Mouse (Mus musculus) heart, adult 11 months (tissue): ENCODE data around the gene Pax3.

Experiments used
- DNase-seq: peaks from one replicate; pipeline ENCODE4 v3.0.0; 2022

The Pax3 gene

GRCm38 (mm10) chr1:78171671-78172070, 25.3 kb downstream of the Pax3 start:
- DNase-seq = peak; percentile 16

GRCm38 (mm10) chr1:78170771-78171170, 26.2 kb downstream of the Pax3 start:
- DNase-seq = peak; percentile 68

- peak; percentile 25 for DNase-seq
Measured at GRCm38 (mm10) chr1:78168796-78169195, 28.1 kb downstream of the Pax3 start.

- DNase-seq = peak; percentile 37
Measured at GRCm38 (mm10) chr1:78167577-78168286, 29.2 kb downstream of the Pax3 start.

DNA sequence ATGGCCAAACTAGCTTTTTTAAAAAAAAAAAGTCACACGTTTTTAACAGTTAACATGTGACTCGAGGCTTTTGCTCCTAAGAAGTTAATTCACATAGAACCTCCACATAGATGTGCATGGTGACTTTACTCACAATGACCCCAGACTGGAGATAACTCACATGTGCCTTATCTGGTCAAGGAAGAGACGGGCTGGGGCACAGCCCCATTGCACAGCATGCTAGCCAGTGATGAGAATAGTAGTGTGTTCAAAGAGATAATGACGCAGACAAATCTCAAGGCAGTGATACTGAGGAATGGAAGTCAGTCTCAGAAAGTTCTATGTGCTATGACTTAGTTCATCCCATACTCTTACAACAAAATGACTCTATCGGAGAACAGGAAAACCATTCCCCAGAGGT, 35.2 kb downstream of the Pax3 start:
- no peak for DNase-seq

GRCm38 (mm10) chr1:78157930-78158329, 39.0 kb downstream of the Pax3 start:
- DNase-seq = peak; percentile 55

- DNase-seq = peak; percentile 76
Measured at GRCm38 (mm10) chr1:78155796-78156195, 41.1 kb downstream of the Pax3 start.

- DNase-seq = peak; percentile 69
Measured at GRCm38 (mm10) chr1:78148011-78148623, 48.8 kb downstream of the Pax3 start.

DNA sequence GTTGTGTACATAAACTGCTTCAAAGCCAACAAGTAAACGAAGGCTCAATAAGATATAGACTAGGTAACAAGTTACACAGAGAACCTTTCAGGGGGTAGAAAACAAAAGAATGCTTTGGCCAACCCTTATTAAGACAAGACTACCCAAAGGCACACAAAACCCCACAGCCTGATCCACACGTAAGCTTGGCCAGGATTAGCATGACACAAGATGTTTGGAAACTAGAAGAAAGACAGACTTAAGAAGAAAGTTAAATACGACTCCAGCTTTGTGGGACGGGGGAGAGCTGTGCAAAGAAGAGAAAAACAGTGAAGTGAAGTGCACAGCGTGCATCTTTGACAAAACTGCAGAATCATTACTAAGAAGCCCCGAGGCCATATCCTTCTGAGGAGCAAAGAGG, 53.5 kb downstream of the Pax3 start:
- DNase-seq = no peak

DNA sequence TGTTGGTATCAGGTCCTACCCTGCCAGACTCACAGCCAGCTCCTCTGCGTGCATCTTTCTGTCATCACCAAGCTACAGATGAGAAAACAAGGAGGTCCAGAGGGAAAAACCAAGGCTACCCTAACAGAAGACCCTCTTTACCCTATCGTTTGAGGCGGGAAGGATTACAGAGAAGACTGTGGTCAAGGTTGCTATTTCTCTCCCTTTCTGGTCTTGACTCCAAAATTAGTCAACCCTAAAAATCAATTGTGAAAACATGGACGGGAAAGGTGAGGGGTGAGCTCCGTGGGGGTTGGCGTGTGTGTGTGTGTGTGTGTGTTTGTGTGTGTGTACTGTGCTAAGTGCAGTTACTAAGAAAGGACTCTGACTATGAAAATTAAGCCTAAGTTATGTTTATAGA, 54.0 kb downstream of the Pax3 start:
- no peak for DNase-seq

- DNase-seq = no peak
Measured at GRCm38 (mm10) chr1:78141741-78142501, 55.0 kb downstream of the Pax3 start.

DNA sequence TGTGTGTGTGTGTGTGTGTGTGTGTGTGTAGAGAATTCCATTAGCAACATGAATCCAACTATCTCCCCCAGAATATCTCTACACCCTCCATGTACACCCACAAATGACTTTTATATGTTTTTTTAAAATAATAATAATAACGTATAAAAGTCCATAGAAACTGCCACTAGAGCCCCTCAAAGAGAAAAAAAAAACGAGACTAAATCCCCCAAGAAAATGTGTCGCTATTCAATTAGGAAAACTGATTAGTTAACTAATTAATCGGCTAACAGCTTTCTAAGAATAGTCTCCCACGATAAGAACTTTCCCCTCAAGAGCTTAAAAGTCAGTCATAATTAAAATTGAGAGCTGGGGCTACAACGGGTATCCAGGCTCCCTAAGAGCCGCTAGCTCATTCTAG, 55.6 kb downstream of the Pax3 start:
- no peak for DNase-seq

- DNase-seq = no peak
Measured at GRCm38 (mm10) chr1:78140505-78141303, 56.2 kb downstream of the Pax3 start.

DNA sequence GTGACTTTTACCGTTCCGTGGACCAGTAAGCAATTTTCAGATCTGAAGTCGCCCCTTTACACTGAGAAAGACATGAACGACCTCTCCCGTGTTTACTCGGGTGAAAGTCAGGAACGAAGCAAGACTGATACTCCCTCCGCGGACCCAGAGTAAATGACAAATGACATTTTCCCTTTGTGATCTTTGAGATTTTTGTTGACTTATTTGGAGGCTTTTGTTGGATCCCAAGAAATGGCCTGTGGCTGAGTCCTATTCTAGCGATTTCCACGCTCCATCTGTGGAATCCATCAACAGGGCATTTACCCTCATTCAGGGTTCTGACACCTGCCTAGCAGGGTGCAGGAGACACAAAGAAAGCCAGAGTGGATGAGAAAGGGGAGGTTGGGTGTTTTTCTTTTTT, 57.6 kb downstream of the Pax3 start:
- DNase-seq = no peak

GRCm38 (mm10) chr1:78129267-78129666, 67.7 kb downstream of the Pax3 start:
- no peak for DNase-seq

- no peak for DNase-seq
Measured at GRCm38 (mm10) chr1:78119899-78120560, 76.9 kb downstream of the Pax3 start.

DNA sequence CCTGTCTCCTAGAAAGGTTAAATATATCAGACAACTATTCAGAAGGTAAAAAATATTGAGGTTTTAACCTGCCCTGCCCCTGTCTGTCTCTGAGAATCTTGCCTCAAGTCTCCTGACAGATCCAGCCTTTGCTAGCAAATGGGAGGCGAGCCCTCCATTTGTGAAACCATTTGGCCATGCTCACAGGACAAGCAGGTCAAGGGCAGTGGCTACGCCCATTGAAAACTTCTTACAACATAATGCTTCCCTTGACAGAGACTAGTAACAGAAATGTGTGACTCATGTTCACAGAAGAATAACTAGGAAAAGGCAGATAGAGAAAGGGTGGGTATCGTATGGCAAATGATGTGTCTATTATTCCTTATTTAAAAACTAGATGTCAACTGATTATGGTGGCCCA, 80.9 kb downstream of the Pax3 start:
- DNase-seq = no peak

GRCm38 (mm10) chr1:78110311-78110710, 86.6 kb downstream of the Pax3 start:
- DNase-seq = no peak

DNA sequence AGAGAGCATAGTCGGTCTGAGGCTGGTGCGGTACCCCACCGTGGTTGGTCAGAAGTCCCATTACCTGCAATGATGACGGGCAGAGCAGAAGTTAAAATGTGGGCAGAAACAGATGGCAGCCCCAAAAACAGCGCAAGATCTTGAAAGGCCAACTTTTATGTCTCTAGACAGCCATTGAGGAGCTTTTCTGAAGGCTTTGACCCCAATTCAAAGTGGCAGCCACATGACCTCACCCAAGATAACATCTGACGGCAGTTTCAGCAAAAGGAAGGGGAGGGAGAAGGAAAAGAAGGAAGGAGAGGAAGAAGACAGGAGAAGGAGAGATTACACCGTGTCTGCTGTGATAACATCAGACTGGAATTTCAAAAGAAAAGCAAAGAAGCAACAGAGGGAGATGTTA, 93.4 kb downstream of the Pax3 start:
- no peak for DNase-seq

- DNase-seq = peak; percentile 68
Measured at GRCm38 (mm10) chr1:78093619-78094018, 103.3 kb downstream of the Pax3 start.

DNA sequence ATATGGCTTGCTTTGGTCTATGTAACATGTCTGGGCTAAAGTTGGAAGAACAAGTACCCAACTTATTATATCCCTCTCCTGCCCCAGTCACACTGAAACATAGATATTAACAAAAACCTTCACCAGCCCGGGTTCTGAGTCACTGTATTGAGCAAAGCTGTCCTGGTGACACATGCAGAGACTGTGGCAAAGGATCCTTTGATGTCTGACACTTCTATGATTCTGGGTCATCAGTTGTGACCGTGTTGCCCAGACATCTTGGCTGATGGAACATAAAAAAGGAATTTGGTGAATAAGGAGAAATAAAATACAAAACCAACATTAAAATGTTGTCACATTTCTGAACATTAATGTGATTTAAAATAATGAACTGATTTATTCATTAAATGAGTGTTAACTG, 108.3 kb downstream of the Pax3 start:
- DNase-seq = no peak

GRCm38 (mm10) chr1:78081761-78082160, 115.2 kb downstream of the Pax3 start:
- DNase-seq = peak; percentile 44

DNA sequence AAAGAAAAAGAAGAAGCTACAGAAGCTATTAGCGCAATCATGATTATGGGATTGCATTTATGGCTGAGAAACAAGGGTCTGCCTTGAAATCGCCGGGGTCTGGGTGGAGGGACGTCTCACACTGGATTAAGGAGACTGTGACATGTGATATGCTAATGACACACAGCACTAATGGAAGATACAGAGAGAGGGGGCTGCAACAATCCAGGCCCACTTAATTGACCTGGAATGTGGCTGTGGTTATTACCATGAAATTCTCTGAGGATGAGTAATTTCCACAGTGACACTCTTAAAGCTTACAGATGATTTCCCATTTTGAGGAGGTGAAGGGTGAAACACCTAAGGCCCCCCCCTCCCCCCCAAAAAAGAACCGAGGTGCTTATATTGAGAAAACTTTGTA, 136.1 kb downstream of the Pax3 start:
- DNase-seq = no peak
